Mouse (Mus musculus) liver, adult 2 months (tissue): ENCODE data around the gene Gm37240.

Source experiments
- CTCF ChIP-seq: fragments of 200-500 bp; IDR thresholded peaks from 2 replicates; pipeline ENCODE4 v1.5.1; 2011; ENCODE audit warnings: low read depth, low read length, control low read depth
- POLR2A ChIP-seq: fragments of 200-500 bp; IDR thresholded peaks from 2 replicates; pipeline ENCODE4 v1.6.1; 2011; ENCODE audit warnings: low read length, control low read depth; ENCODE audit not compliant: insufficient read depth; ENCODE audit errors: extremely low read depth

- no peak for TF ChIP-seq POLR2A
- no peak for TF ChIP-seq CTCF
Observed at GRCm38 (mm10) chr3:84807826-84808225, 1079.5 kb downstream of the Gm37240 start.
